Mouse (Mus musculus): Measurements from ENCODE around the gene Gtf3c2.
"Not testable (repeated sequence)": the region's sequence is repeated elsewhere in the genome, so short reads cannot be mapped to it uniquely, and the experiment has no call there.

The Gtf3c2 gene

GRCm38 (mm10) chr5:31179766-31180630, at the start of gene Gtf3c2, which contains the start of gene Gm29609:
Gtf3c2 (minus strand) TSS chr5:31180144.
Gm29609 (minus strand) TSS chr5:31179911.
- DNase-seq (ENCODE audit: low read depth): peak; percentile 96

- DNase-seq (ENCODE audit: low read depth): no peak
Measured at GRCm38 (mm10) chr5:31226641-31227040, 46.7 kb upstream of the Gtf3c2 start.

- no peak for DNase-seq (ENCODE audit: low read depth)
Measured at GRCm38 (mm10) chr5:31222696-31223095, 42.8 kb upstream of the Gtf3c2 start.

- peak; percentile 91 for DNase-seq (ENCODE audit: low read depth)
Measured at GRCm38 (mm10) chr5:31221304-31221945, 41.5 kb upstream of the Gtf3c2 start.

- peak; percentile 99 for DNase-seq (ENCODE audit: low read depth)
Measured at GRCm38 (mm10) chr5:31220448-31221303, 40.7 kb upstream of the Gtf3c2 start, which contains the start of gene Ppm1g. Ppm1g (minus strand) TSS chr5:31220687.

- peak; percentile 62 for DNase-seq (ENCODE audit: low read depth)
Measured at GRCm38 (mm10) chr5:31219911-31220447, 40.0 kb upstream of the Gtf3c2 start.

GRCm38 (mm10) chr5:31219474-31219873, 39.5 kb upstream of the Gtf3c2 start:
- no peak for DNase-seq (ENCODE audit: low read depth)

- DNase-seq (ENCODE audit: low read depth): peak; percentile 70
Measured at GRCm38 (mm10) chr5:31219070-31219469, 39.1 kb upstream of the Gtf3c2 start.

GRCm38 (mm10) chr5:31218294-31218693, 38.4 kb upstream of the Gtf3c2 start:
- DNase-seq (ENCODE audit: low read depth): no peak

GRCm38 (mm10) chr5:31216554-31216953, 36.6 kb upstream of the Gtf3c2 start:
- DNase-seq (ENCODE audit: low read depth): not testable (repeated sequence)

- DNase-seq (ENCODE audit: low read depth): no peak
Measured at GRCm38 (mm10) chr5:31204421-31204820, 24.5 kb upstream of the Gtf3c2 start.

GRCm38 (mm10) chr5:31203866-31204265, 23.9 kb upstream of the Gtf3c2 start:
- no peak for DNase-seq (ENCODE audit: low read depth)

GRCm38 (mm10) chr5:31202933-31203332, 23.0 kb upstream of the Gtf3c2 start:
- no peak for DNase-seq (ENCODE audit: low read depth)

GRCm38 (mm10) chr5:31201742-31202590, 22.0 kb upstream of the Gtf3c2 start, which contains the start of gene Zfp513:
Zfp513 (minus strand) TSS chr5:31202303.
- peak; percentile 98 for DNase-seq (ENCODE audit: low read depth)

- DNase-seq (ENCODE audit: low read depth): no peak
Measured at GRCm38 (mm10) chr5:31201042-31201741, 21.2 kb upstream of the Gtf3c2 start.

GRCm38 (mm10) chr5:31200327-31200768, 20.4 kb upstream of the Gtf3c2 start:
- DNase-seq (ENCODE audit: low read depth): no peak

GRCm38 (mm10) chr5:31199893-31200292, 19.9 kb upstream of the Gtf3c2 start:
- peak; percentile 52 for DNase-seq (ENCODE audit: low read depth)

GRCm38 (mm10) chr5:31199321-31199892, 19.5 kb upstream of the Gtf3c2 start:
- no peak for DNase-seq (ENCODE audit: low read depth)

- no peak for DNase-seq (ENCODE audit: low read depth)
Measured at GRCm38 (mm10) chr5:31198616-31199320, 18.8 kb upstream of the Gtf3c2 start.
